Mouse (Mus musculus): ENCODE measurements around the gene Slc35d1. TPM values are rescaled to one million over a fixed set of nuclear protein-coding genes. Genes with fewer than 3 reads are reported as not detected.
A peak's percentile ranks its signal among the peaks of the same experiment; 100 is the strongest.

Gene Slc35d1
- polyA plus RNA-seq, 2 experiments = 4.4 to 5.5 TPM

GRCm38 (mm10) chr4:103123606-103124005 is 91.4 kb downstream of the Slc35d1 start:
- no peak overlapping the region for H3K9ac ChIP-seq (replicated peaks)
- DNase-seq (ENCODE audit: low read depth in 3 of 3, low spot score in 3 of 3) (no peak), ATAC-seq (ENCODE audit: insufficient read depth) (no peak)
- no peaks in the 10 kb centered on the region for H3K36me3 ChIP-seq (replicated peaks; ENCODE audit: control insufficient read depth, insufficient read depth, low read depth)
- H3K27ac ChIP-seq = no peak overlapping the region
- H3K4me1 ChIP-seq (replicated peaks; ENCODE audit: control insufficient read depth in 2 of 2, insufficient read depth in 2 of 2, low read length in 1 of 2) = peaks cover 9 to 19% of the 10 kb centered on the region in 2 experiments
- TF ChIP-seq EP300 (IDR thresholded peaks at IDR 0.05; ENCODE audit: low read depth) = no peak
- TF ChIP-seq CTCF (IDR thresholded peaks at IDR 0.05; ENCODE audit: low read depth) = no peak
- H3K9me3 ChIP-seq (ENCODE audit: control insufficient read depth, low read length) = no peaks in the 10 kb centered on the region
- no peak overlapping the region for H3K4me3 ChIP-seq (ENCODE audit: insufficient read depth in 1 of 2, low read depth in 2 of 2, low read length in 2 of 2)
- no peak overlapping the region for H3K4me2 ChIP-seq (ENCODE audit: low read depth)
- H3K27me3 ChIP-seq (ENCODE audit: control insufficient read depth, insufficient read depth, low read length) = no peaks in the 10 kb centered on the region

GRCm38 (mm10) chr4:103123086-103123485 is 91.9 kb downstream of the Slc35d1 start:
- no peaks in the 10 kb centered on the region for H3K36me3 ChIP-seq (replicated peaks; ENCODE audit: control insufficient read depth, insufficient read depth, low read depth)
- ATAC-seq (ENCODE audit: insufficient read depth) (no peak), DNase-seq (ENCODE audit: low read depth in 3 of 3, low spot score in 3 of 3) (no peak)
- WGBS (ENCODE audit: insufficient replicate concordance) = 22% methylated on average over 2 of the region's 2 CpGs
- peaks cover 11 to 20% of the 10 kb centered on the region in 2 experiments for H3K4me1 ChIP-seq (replicated peaks; ENCODE audit: control insufficient read depth in 2 of 2, insufficient read depth in 2 of 2, low read length in 1 of 2)
- H3K27ac ChIP-seq = no peak overlapping the region; the same call in 1 of the 2 replicates
- TF ChIP-seq EP300 (IDR thresholded peaks at IDR 0.05; ENCODE audit: low read depth) (no peak), CTCF (IDR thresholded peaks at IDR 0.05; ENCODE audit: low read depth) (no peak)
- H3K4me3 ChIP-seq (ENCODE audit: insufficient read depth in 1 of 2, low read depth in 2 of 2, low read length in 2 of 2) = peak overlapping the region in 1 of 2 experiments; percentile 13; a peak in 1 of 4 replicates
- H3K9ac ChIP-seq (replicated peaks) = peak overlapping the region; percentile 31; the same call in 1 of the 2 replicates
- no peaks in the 10 kb centered on the region for H3K27me3 ChIP-seq (ENCODE audit: control insufficient read depth, insufficient read depth, low read length)
- peak overlapping the region; percentile 81 for H3K4me2 ChIP-seq (ENCODE audit: low read depth)
- no peaks in the 10 kb centered on the region for H3K9me3 ChIP-seq (ENCODE audit: control insufficient read depth, low read length)

- Histone ChIP-seq H3K9me3 (ENCODE audit: control insufficient read depth, low read length) (no peaks in the 10 kb centered on the region), H3K27ac (peak overlapping the region; percentile 91), H3K4me3 (ENCODE audit: insufficient read depth in 1 of 2, low read depth in 2 of 2, low read length in 2 of 2) (peak overlapping the region; percentile 92 to 95), H3K4me2 (ENCODE audit: low read depth) (peak overlapping the region; percentile 81), H3K27me3 (ENCODE audit: control insufficient read depth, insufficient read depth, low read length) (no peaks in the 10 kb centered on the region), H3K4me1 (replicated peaks; ENCODE audit: control insufficient read depth in 2 of 2, insufficient read depth in 2 of 2, low read length in 1 of 2) (peaks cover 11 to 18% of the 10 kb centered on the region in 2 experiments), H3K36me3 (replicated peaks; ENCODE audit: control insufficient read depth, insufficient read depth, low read depth) (no peaks in the 10 kb centered on the region), H3K9ac (replicated peaks) (peak overlapping the region; percentile 98)
- DNase-seq (ENCODE audit: low read depth in 3 of 3, low spot score in 3 of 3) = peak in 1 of 3 experiments; percentile 14
- TF ChIP-seq CTCF (IDR thresholded peaks at IDR 0.05; ENCODE audit: low read depth) (no peak), EP300 (IDR thresholded peaks at IDR 0.05; ENCODE audit: low read depth) (no peak; the same call in 1 of the 2 replicates)
- no peak for ATAC-seq (ENCODE audit: insufficient read depth)
- 37% methylated on average over 9 of the region's 9 CpGs for WGBS (ENCODE audit: insufficient replicate concordance)
Measured at GRCm38 (mm10) chr4:103120874-103121389, 94.0 kb downstream of the Slc35d1 start.

Other genes starting within 250 kb of the Slc35d1 start
- 0.17 and 0.21 TPM in 2 replicates for gene Tctex1d1, start 236.6 kb downstream of the Slc35d1 start, polyA plus RNA-seq (2012; rRNA removed)
- 0.21 and 0.25 TPM in 2 replicates for gene Tctex1d1, start 236.6 kb downstream of the Slc35d1 start, polyA plus RNA-seq (2014; fragmentation: Nextera tagmentation; extraction: Ambion mirVana)
- gene Insl5, start 188.3 kb downstream of the Slc35d1 start, polyA plus RNA-seq (2012; rRNA removed) = not detected in 2 replicates
- gene Insl5, start 188.3 kb downstream of the Slc35d1 start, polyA plus RNA-seq (2014; fragmentation: Nextera tagmentation; extraction: Ambion mirVana) = not detected in 2 replicates
- gene Mier1, start 100.8 kb downstream of the Slc35d1 start, polyA plus RNA-seq (2012; rRNA removed) = 9.7 and 13.8 TPM in 2 replicates
- gene Mier1, start 100.8 kb downstream of the Slc35d1 start, polyA plus RNA-seq (2014; fragmentation: Nextera tagmentation; extraction: Ambion mirVana) = 20.5 and 21.8 TPM in 2 replicates
- gene Wdr78, start 100.6 kb downstream of the Slc35d1 start, polyA plus RNA-seq (2012; rRNA removed) = 0.38 and 0.61 TPM in 2 replicates
- gene Wdr78, start 100.6 kb downstream of the Slc35d1 start, polyA plus RNA-seq (2014; fragmentation: Nextera tagmentation; extraction: Ambion mirVana) = 0.33 and 0.62 TPM in 2 replicates
- gene 4921539E11Rik, start 75.7 kb upstream of the Slc35d1 start, polyA plus RNA-seq (2012; rRNA removed) = not detected in 2 replicates
- not detected in 2 replicates for gene 4921539E11Rik, start 75.7 kb upstream of the Slc35d1 start, polyA plus RNA-seq (2014; fragmentation: Nextera tagmentation; extraction: Ambion mirVana)
- 5.0 and 6.8 TPM in 2 replicates for gene Oma1, start 98.6 kb upstream of the Slc35d1 start, polyA plus RNA-seq (2012; rRNA removed)
- 10.3 and 13.4 TPM in 2 replicates for gene Oma1, start 98.6 kb upstream of the Slc35d1 start, polyA plus RNA-seq (2014; fragmentation: Nextera tagmentation; extraction: Ambion mirVana)

All from liver, embryonic 14.5 days (tissue).